Mouse (Mus musculus) lung, postnatal 0 days (tissue): ENCODE data around the gene Cd300lg. TPM values are rescaled to one million over a fixed set of nuclear protein-coding genes. Genes with fewer than 3 reads are reported as not detected.
A peak's percentile ranks its signal among the peaks of the same experiment; 100 is the strongest.

Experiments used
- ATAC-seq: fragments of 200-750 bp; cut with Nextera tagmentation; 2 replicates; pipeline ENCODE4 v1.8.0; 2017; ENCODE audit warnings: moderate library complexity
- DNase-seq: peaks from one replicate; pipeline ENCODE4 v3.0.0-alpha.2; 2016; ENCODE audit warnings: low spot score
- H3K27ac ChIP-seq: fragments of 300-500 bp; sonication (generic); 2 replicates; pipeline ENCODE4 v1.5.1; 2014; ENCODE audit warnings: antibody characterized with exemption, mild to moderate bottlenecking, low read length, mixed read lengths
- H3K27me3 ChIP-seq: fragments of 300-500 bp; sonication (generic); replicated peaks from 2 replicates; pipeline ENCODE4 v1.6.1; 2014; ENCODE audit warnings: low read length, mixed read lengths; ENCODE audit not compliant: insufficient read depth
- H3K36me3 ChIP-seq: fragments of 300-500 bp; sonication (generic); 2 replicates; pipeline ENCODE4 v1.6.1; 2014; ENCODE audit warnings: low read length, mixed read lengths; ENCODE audit not compliant: insufficient read depth
- H3K4me1 ChIP-seq: fragments of 300-500 bp; sonication (generic); 2 replicates; pipeline ENCODE4 v1.6.1; 2014; ENCODE audit warnings: antibody characterized with exemption, low read depth, low read length, mixed read lengths; ENCODE audit not compliant: insufficient read depth
- H3K4me2 ChIP-seq: fragments of 300-500 bp; sonication (generic); replicated peaks from 2 replicates; pipeline ENCODE4 v1.6.1; 2014; ENCODE audit warnings: low read depth, mild to moderate bottlenecking, low read length, moderate library complexity, mixed read lengths
- H3K4me3 ChIP-seq: fragments of 300-500 bp; sonication (generic); 2 replicates; pipeline ENCODE4 v1.5.1; 2014; ENCODE audit warnings: low read depth, low read length
- H3K9ac ChIP-seq: fragments of 300-500 bp; sonication (generic); replicated peaks from 2 replicates; pipeline ENCODE4 v1.6.1; 2014; ENCODE audit warnings: low read depth, mild to moderate bottlenecking
- H3K9me3 ChIP-seq: fragments of 300-500 bp; sonication (generic); 2 replicates; pipeline ENCODE4 v1.6.1; 2016; ENCODE audit warnings: low read length, mixed read lengths
- CTCF ChIP-seq: IDR thresholded peaks from 2 replicates; pipeline ENCODE4 v1.5.1; 2016; ENCODE audit warnings: antibody characterized with exemption, mild to moderate bottlenecking
- EP300 ChIP-seq: IDR thresholded peaks from 2 replicates; pipeline ENCODE4 v1.6.1; 2016; ENCODE audit warnings: antibody characterized with exemption, mild to moderate bottlenecking, control low read depth
- WGBS: fragments of 180-500 bp; shearing (Covaris S2); extraction: QIAGEN DNeasy Blood & Tissue Kit; methylation state at CpG from one replicate; pipeline ENCODE4 v1.1.7; 2014; 5-methylcytosine and 5-hydroxymethylcytosine counted together
- polyA plus RNA-seq: library from polyadenylated mRNA; unstranded; fragments of >200 nt; fragmentation: Nextera tagmentation; extraction: Ambion mirVana; gene quantifications from 2 replicates; pipeline ENCODE4 v1.2.1, GENCODE M21; 2015

The Cd300lg gene
- polyA plus RNA-seq, 1 experiment from 2014 or later = 2.4 TPM

GRCm38 (mm10) chr11:102044691-102045212 lies 3.4 kb downstream of the Cd300lg start:
- H3K9ac ChIP-seq = no peak overlapping the region
- DNase-seq (no peak), ATAC-seq (no peak)
- H3K4me1 ChIP-seq = no peaks in the 10 kb centered on the region
- H3K36me3 ChIP-seq = no peaks in the 10 kb centered on the region
- TF ChIP-seq CTCF = no peak
- WGBS = 71% methylated on average over 7 of the region's 7 CpGs
- no peak overlapping the region for H3K4me2 ChIP-seq
- H3K4me3 ChIP-seq = no peak overlapping the region
- H3K27ac ChIP-seq = no peak overlapping the region
- no peaks in the 10 kb centered on the region for H3K9me3 ChIP-seq
- H3K27me3 ChIP-seq = no peaks in the 10 kb centered on the region

- ATAC-seq = no peak
- Histone ChIP-seq H3K4me3 (no peak overlapping the region), H3K4me2 (no peak overlapping the region), H3K4me1 (no peaks in the 10 kb centered on the region), H3K27me3 (no peaks in the 10 kb centered on the region), H3K9ac (no peak overlapping the region), H3K9me3 (no peaks in the 10 kb centered on the region), H3K36me3 (no peaks in the 10 kb centered on the region), H3K27ac (no peak overlapping the region)
- DNase-seq = no peak
- 80% methylated on average over 9 of the region's 9 CpGs for WGBS
- TF ChIP-seq EP300 (no peak), CTCF (no peak)
These were observed 5.3 kb downstream of the Cd300lg start for GRCm38 (mm10) chr11:102046607-102047006.

DNA sequence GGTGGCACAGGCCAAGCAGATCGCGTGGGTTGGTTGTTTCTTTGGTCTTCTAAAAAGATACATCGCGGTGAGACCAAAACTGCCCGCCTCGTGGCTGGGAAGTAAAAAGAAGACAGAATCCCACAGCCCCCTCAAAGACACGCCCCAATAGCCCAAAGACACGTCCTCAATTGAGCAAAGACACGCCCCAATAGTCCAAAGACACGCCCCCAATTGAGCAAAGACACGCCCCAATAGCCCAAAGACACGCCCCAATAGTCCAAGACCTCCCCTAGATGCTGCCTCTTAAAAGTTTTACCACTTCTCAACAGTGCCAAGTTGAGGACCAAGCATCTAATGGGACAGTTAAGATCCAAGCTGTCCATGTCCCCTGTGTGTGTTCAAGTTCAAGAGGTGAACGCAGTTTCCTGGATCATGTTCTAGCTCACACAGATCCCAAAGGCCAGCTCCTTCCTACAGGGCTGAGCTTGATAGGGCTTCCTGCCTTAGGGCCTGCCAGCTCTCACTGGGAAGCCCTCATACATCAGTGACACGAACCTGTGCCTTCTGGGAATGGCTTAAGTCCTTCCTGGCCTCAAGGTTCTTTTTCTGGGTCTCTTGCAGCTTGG lies 8.7 kb downstream of the Cd300lg start:
- DNase-seq (no peak), ATAC-seq (no peak; the same call in 1 of the 2 replicates)
- H3K36me3 ChIP-seq = no peaks in the 10 kb centered on the region
- H3K27me3 ChIP-seq = no peaks in the 10 kb centered on the region
- TF ChIP-seq EP300 (no peak), CTCF (no peak)
- no peak overlapping the region for H3K9ac ChIP-seq
- no peak overlapping the region for H3K4me2 ChIP-seq
- H3K27ac ChIP-seq = no peak overlapping the region
- no peak overlapping the region for H3K4me3 ChIP-seq
- 51% methylated on average over 14 of the region's 14 CpGs for WGBS
- H3K4me1 ChIP-seq = peaks cover 4% of the 10 kb centered on the region; the same call in 1 of the 2 replicates
- no peaks in the 10 kb centered on the region for H3K9me3 ChIP-seq

DNA sequence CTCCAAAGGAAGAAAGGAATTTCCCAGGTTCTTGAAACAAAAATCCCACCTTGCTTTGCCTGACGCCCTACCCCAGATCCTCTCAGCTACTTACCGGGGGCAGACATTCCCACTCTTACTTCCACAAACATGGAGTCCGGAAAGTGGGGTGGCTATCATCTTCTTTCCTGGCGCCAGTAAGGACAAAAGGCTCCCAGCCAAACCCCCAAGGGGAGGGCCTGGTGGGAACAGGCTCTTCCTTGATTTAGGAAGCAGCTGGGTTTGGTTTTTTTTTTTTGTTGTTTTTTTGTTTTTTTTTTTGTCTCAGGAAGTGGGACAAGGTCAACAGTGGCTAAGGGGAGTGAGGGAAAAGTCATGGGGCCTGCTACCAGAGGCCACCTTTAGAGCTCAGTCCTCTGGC lies 10.2 kb downstream of the Cd300lg start:
- Histone ChIP-seq H3K9me3 (no peaks in the 10 kb centered on the region), H3K4me1 (peaks cover 4% of the 10 kb centered on the region; the same call in 1 of the 2 replicates), H3K4me2 (no peak overlapping the region), H3K27me3 (no peaks in the 10 kb centered on the region), H3K27ac (peak overlapping the region; percentile 63), H3K9ac (no peak overlapping the region), H3K36me3 (no peaks in the 10 kb centered on the region), H3K4me3 (no peak overlapping the region)
- 36% methylated on average over 4 of the region's 4 CpGs for WGBS
- ATAC-seq (peak; percentile 65), DNase-seq (peak; percentile 38)
- no peak for TF ChIP-seq CTCF
- peak; percentile 76 for TF ChIP-seq EP300

GRCm38 (mm10) chr11:102051954-102052353 lies 10.6 kb downstream of the Cd300lg start:
- Histone ChIP-seq H3K27me3 (no peaks in the 10 kb centered on the region), H3K4me3 (no peak overlapping the region), H3K36me3 (no peaks in the 10 kb centered on the region), H3K27ac (peak overlapping the region; percentile 63), H3K9ac (no peak overlapping the region), H3K9me3 (no peaks in the 10 kb centered on the region), H3K4me1 (peaks cover 4% of the 10 kb centered on the region; the same call in 1 of the 2 replicates), H3K4me2 (no peak overlapping the region)
- TF ChIP-seq CTCF (no peak), EP300 (no peak)
- no peak for DNase-seq
- peak; percentile 48 for ATAC-seq
- 22% methylated on average over 4 of the region's 4 CpGs for WGBS

- Histone ChIP-seq H3K4me3 (no peak overlapping the region), H3K4me1 (peaks cover 4% of the 10 kb centered on the region; the same call in 1 of the 2 replicates), H3K27ac (no peak overlapping the region), H3K27me3 (no peaks in the 10 kb centered on the region), H3K36me3 (no peaks in the 10 kb centered on the region), H3K9me3 (no peaks in the 10 kb centered on the region), H3K9ac (no peak overlapping the region), H3K4me2 (no peak overlapping the region)
- 72% methylated on average over 12 of the region's 12 CpGs for WGBS
- DNase-seq (no peak), ATAC-seq (no peak)
- TF ChIP-seq EP300 (no peak), CTCF (no peak)
These were observed 11.4 kb downstream of the Cd300lg start for GRCm38 (mm10) chr11:102052697-102053096.
